Mouse (Mus musculus) granulocyte monocyte progenitor cell, adult 5-6 weeks (primary cell): ENCODE measurements around the gene St6galnac3. TPM values are rescaled to one million over a fixed set of nuclear protein-coding genes. Genes with fewer than 3 reads are reported as not detected.
A peak's percentile ranks its signal among the peaks of the same experiment; 100 is the strongest.

Experiments used
- ATAC-seq: replicated peaks from 2 replicates; pipeline ENCODE4 v1.8.0; 2016; ENCODE audit warnings: mild to moderate bottlenecking, moderate TSS enrichment, inconsistent platforms; ENCODE audit not compliant: poor library complexity, severe bottlenecking
- total RNA-seq, 2 experiments: library from RNA; stranded (forward) in 1 of 2; stranded (reverse) in 1 of 2; fragments of 200-712, 200-1000 nt in 1 of 2; fragments of >200 nt in 1 of 2; fragmentation: Nextera tagmentation in 1 of 2; gene quantifications; 2 replicates each; pipeline ENCODE4 v1.2.3; 2014 to 2017

St6galnac3 gene
- total RNA-seq, 2 experiments from 2014 or later = 0.31 to 4.2 TPM

GRCm38 (mm10) chr3:153662796-153663195 is 62.2 kb downstream of the St6galnac3 start:
- no peak for ATAC-seq

GRCm38 (mm10) chr3:153661927-153662326 is 63.0 kb downstream of the St6galnac3 start:
- ATAC-seq = no peak

- no peak for ATAC-seq
These were observed 65.3 kb downstream of the St6galnac3 start for GRCm38 (mm10) chr3:153659575-153660168.

- peak; percentile 85 for ATAC-seq
These were observed 66.8 kb downstream of the St6galnac3 start for GRCm38 (mm10) chr3:153658051-153658777.

- ATAC-seq = peak; percentile 46
These were observed 69.9 kb downstream of the St6galnac3 start for GRCm38 (mm10) chr3:153655071-153655470.

GRCm38 (mm10) chr3:153652850-153653249 is 72.1 kb downstream of the St6galnac3 start:
- no peak for ATAC-seq

GRCm38 (mm10) chr3:153648713-153649112 is 76.3 kb downstream of the St6galnac3 start:
- no peak for ATAC-seq

GRCm38 (mm10) chr3:153645803-153646202 is 79.2 kb downstream of the St6galnac3 start:
- no peak for ATAC-seq

GRCm38 (mm10) chr3:153643822-153644519 is 81.0 kb downstream of the St6galnac3 start:
- ATAC-seq = no peak

GRCm38 (mm10) chr3:153642826-153643225 is 82.1 kb downstream of the St6galnac3 start:
- ATAC-seq = no peak

- ATAC-seq = no peak
These were observed 83.2 kb downstream of the St6galnac3 start for GRCm38 (mm10) chr3:153641805-153642204.

- ATAC-seq = no peak
These were observed 87.6 kb downstream of the St6galnac3 start for GRCm38 (mm10) chr3:153637336-153637735.

- peak; percentile 60 for ATAC-seq
These were observed 88.2 kb downstream of the St6galnac3 start for GRCm38 (mm10) chr3:153636804-153637153.

- peak; percentile 83 for ATAC-seq
These were observed 88.7 kb downstream of the St6galnac3 start for GRCm38 (mm10) chr3:153636094-153636803.

GRCm38 (mm10) chr3:153631988-153632672 is 92.8 kb downstream of the St6galnac3 start:
- no peak for ATAC-seq

- no peak for ATAC-seq
These were observed 98.7 kb downstream of the St6galnac3 start for GRCm38 (mm10) chr3:153626237-153626636.

GRCm38 (mm10) chr3:153618976-153619375 is 106.0 kb downstream of the St6galnac3 start:
- no peak for ATAC-seq

GRCm38 (mm10) chr3:153616849-153617248 is 108.1 kb downstream of the St6galnac3 start:
- peak; percentile 73 for ATAC-seq

- no peak for ATAC-seq
These were observed 114.7 kb downstream of the St6galnac3 start for GRCm38 (mm10) chr3:153610239-153610638.

GRCm38 (mm10) chr3:153606331-153606730 is 118.6 kb downstream of the St6galnac3 start:
- ATAC-seq = no peak
